Comparison of ENCODE assay signal across 8 mouse cellular contexts in the genomic region with DNA sequence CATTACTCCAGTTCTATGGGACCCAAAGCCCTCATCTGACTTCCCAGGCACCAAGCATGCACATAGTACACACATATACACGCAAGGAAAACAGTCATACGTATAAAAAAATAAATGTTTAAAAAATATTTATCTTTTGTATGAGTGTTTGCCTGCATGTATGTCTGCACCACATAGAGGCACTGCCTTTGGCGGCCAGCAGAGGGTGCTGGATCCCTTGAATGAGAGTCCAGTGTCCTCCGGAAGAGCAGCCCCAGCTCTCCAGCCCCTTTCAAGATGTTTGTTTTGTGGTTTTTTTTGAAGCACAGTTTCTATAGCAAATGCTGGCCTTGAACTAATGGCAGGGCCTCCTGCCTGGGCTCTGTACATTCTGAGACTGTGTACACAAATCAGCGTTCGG. TPM values are rescaled to one million over a fixed set of nuclear protein-coding genes. Genes with fewer than 3 reads are reported as not detected.
DNase-seq lines count a peak whose midpoint lies in the region; ATAC-seq lines count a peak whose summit lies in the region.

No protein-coding gene starts in this region.

- peak; percentile 77 for ATAC-seq in erythroblast, adult 5-6 weeks (replicated peaks; ENCODE audit: low FRiP score, poor library complexity, severe bottlenecking)

- DNase-seq in adrenal gland, adult (ENCODE audit: inconsistent age in 2 of 2, low spot score in 1 of 2) = peak; percentile 33 to 65
- no peak for DNase-seq in adrenal gland, postnatal 4 days (ENCODE audit: low spot score in 2 of 2)
- DNase-seq in layer of hippocampus, adult 11-12 months (ENCODE audit: low spot score) = peak; percentile 17
- DNase-seq in layer of hippocampus, adult 18-20 months (ENCODE audit: low spot score in 2 of 2) = no peak
- peak; percentile 70 for DNase-seq in ZHBTc4 (ENCODE audit: low read depth, low spot score)
- peak; percentile 41 to 46 for DNase-seq in lung, postnatal 4 days
- peak; percentile 82 for DNase-seq in thymus, postnatal 4 days

RNA-seq across cellular contexts. Expression of a gene that starts 24.4 kb away (rescaled TPM):
- 10 to 100 TPM; 64.5 to 66.0 TPM for total RNA-seq in adrenal gland, postnatal 4 days (2021)
- total RNA-seq in layer of hippocampus, adult 18-20 months (2021) = 10 to 100 TPM; 71.1 to 73.9 TPM
- total RNA-seq in erythroblast, adult 5-6 weeks (2015; ENCODE audit: low replicate concordance) = 15.2 and 23.6 TPM in 2 replicates
- total RNA-seq in erythroblast, adult 5-6 weeks (2017; ENCODE audit: low replicate concordance) = 15.1 and 19.1 TPM in 2 replicates

RNA-seq across cellular contexts. Expression of a gene that starts 33.7 kb away (rescaled TPM):
- 10 to 100 TPM; 57.1 to 57.2 TPM for total RNA-seq in adrenal gland, postnatal 4 days (2021)
- total RNA-seq in layer of hippocampus, adult 18-20 months (2021) = 10 to 100 TPM; 38.4 to 44.6 TPM
- total RNA-seq in erythroblast, adult 5-6 weeks (2015; ENCODE audit: low replicate concordance) = 32.6 and 35.4 TPM in 2 replicates
- 36.6 and 42.2 TPM in 2 replicates for total RNA-seq in erythroblast, adult 5-6 weeks (2017; ENCODE audit: low replicate concordance)

RNA-seq across cellular contexts. Expression of a gene that starts 45.7 kb away (rescaled TPM):
- 10 to 100 TPM; 40.7 to 41.4 TPM for total RNA-seq in adrenal gland, postnatal 4 days (2021)
- total RNA-seq in layer of hippocampus, adult 18-20 months (2021) = 10 to 100 TPM; 43.3 to 47.6 TPM
- total RNA-seq in erythroblast, adult 5-6 weeks (2015; ENCODE audit: low replicate concordance) = 12.9 and 14.6 TPM in 2 replicates
- 6.4 and 26.3 TPM in 2 replicates for total RNA-seq in erythroblast, adult 5-6 weeks (2017; ENCODE audit: low replicate concordance)

RNA-seq across cellular contexts. Expression of a gene that starts 45.9 kb away (rescaled TPM):
- total RNA-seq in adrenal gland, postnatal 4 days (2021) = 10 to 100 TPM; 53.9 to 54.3 TPM
- total RNA-seq in layer of hippocampus, adult 18-20 months (2021) = 10 to 100 TPM; 76.1 to 76.9 TPM
- total RNA-seq in erythroblast, adult 5-6 weeks (2015; ENCODE audit: low replicate concordance) = 10.4 and 11.5 TPM in 2 replicates
- total RNA-seq in erythroblast, adult 5-6 weeks (2017; ENCODE audit: low replicate concordance) = 4.2 and 7.0 TPM in 2 replicates

RNA-seq across cellular contexts. Expression of a gene that starts 58.6 kb away (rescaled TPM):
- total RNA-seq in adrenal gland, postnatal 4 days (2021) = 10 to 100 TPM; 55.0 to 56.2 TPM
- total RNA-seq in layer of hippocampus, adult 18-20 months (2021) = 10 to 100 TPM; 34.8 to 38.9 TPM
- 12.5 TPM in 1 of 2 replicates, not detected in the other for total RNA-seq in erythroblast, adult 5-6 weeks (2015; ENCODE audit: low replicate concordance)
- 11.2 and 24.4 TPM in 2 replicates for total RNA-seq in erythroblast, adult 5-6 weeks (2017; ENCODE audit: low replicate concordance)

Comparison
In these comparisons a context has a peak if more than half of its experiments do, and no peak if none do; other contexts are left out.
1. DNase-seq: peak in adrenal gland, adult (2 of 2), layer of hippocampus, adult 11-12 months (single experiment), ZHBTc4 (single experiment), lung, postnatal 4 days (2 of 2) and thymus, postnatal 4 days (single experiment); none in adrenal gland, postnatal 4 days (0 of 2) and layer of hippocampus, adult 18-20 months (0 of 2).